Mouse (Mus musculus): ENCODE measurements around the gene Szrd1. TPM values are rescaled to one million over a fixed set of nuclear protein-coding genes. Genes with fewer than 3 reads are reported as not detected.
A peak's percentile ranks its signal among the peaks of the same experiment; 100 is the strongest.

The Szrd1 gene
- polyA plus RNA-seq, 1 experiment = 29.9 TPM

- 93% methylated on average over 11 of the region's 11 CpGs for WGBS
- DNase-seq = no peak
- no peak for TF ChIP-seq POLR2A (IDR thresholded peaks at IDR 0.05; ENCODE audit: borderline replicate concordance, insufficient read depth, low read length)
- TF ChIP-seq CTCF (IDR thresholded peaks at IDR 0.05; ENCODE audit: borderline replicate concordance, insufficient read depth, low read depth, low read length) = no peak
- Histone ChIP-seq H3K4me1 (ENCODE audit: control insufficient read depth, insufficient read depth, low read length) (peaks cover 22% of the 10 kb centered on the region), H3K27ac (ENCODE audit: insufficient read depth, low read length) (no peak overlapping the region), H3K27me3 (ENCODE audit: control insufficient read depth, insufficient read depth, low read length) (no peaks in the 10 kb centered on the region), H3K4me3 (replicated peaks; ENCODE audit: insufficient read depth, low read depth, low read length) (no peak overlapping the region)
Measured at GRCm38 (mm10) chr4:141072502-141072901, 67.1 kb downstream of the Szrd1 start.

- H3K4me3 ChIP-seq (replicated peaks; ENCODE audit: insufficient read depth, low read depth, low read length) = no peak overlapping the region
- 29% methylated on average over 4 of the region's 4 CpGs for WGBS
- H3K27ac ChIP-seq (ENCODE audit: insufficient read depth, low read length) = no peak overlapping the region
- DNase-seq = peak; percentile 68
- H3K27me3 ChIP-seq (ENCODE audit: control insufficient read depth, insufficient read depth, low read length) = no peaks in the 10 kb centered on the region
- TF ChIP-seq CTCF (IDR thresholded peaks at IDR 0.05; ENCODE audit: borderline replicate concordance, insufficient read depth, low read depth, low read length) = peak; percentile 86
- TF ChIP-seq POLR2A (IDR thresholded peaks at IDR 0.05; ENCODE audit: borderline replicate concordance, insufficient read depth, low read length) = no peak
- H3K4me1 ChIP-seq (ENCODE audit: control insufficient read depth, insufficient read depth, low read length) = peaks cover 39% of the 10 kb centered on the region
Measured at GRCm38 (mm10) chr4:141069731-141070130, 69.8 kb downstream of the Szrd1 start.

- no peak overlapping the region for H3K4me3 ChIP-seq (replicated peaks; ENCODE audit: insufficient read depth, low read depth, low read length)
- H3K27ac ChIP-seq (ENCODE audit: insufficient read depth, low read length) = no peak overlapping the region
- H3K27me3 ChIP-seq (ENCODE audit: control insufficient read depth, insufficient read depth, low read length) = no peaks in the 10 kb centered on the region
- TF ChIP-seq POLR2A (IDR thresholded peaks at IDR 0.05; ENCODE audit: borderline replicate concordance, insufficient read depth, low read length) (no peak), CTCF (IDR thresholded peaks at IDR 0.05; ENCODE audit: borderline replicate concordance, insufficient read depth, low read depth, low read length) (no peak)
- 89% methylated on average over 8 of the region's 8 CpGs for WGBS
- H3K4me1 ChIP-seq (ENCODE audit: control insufficient read depth, insufficient read depth, low read length) = peaks cover 35% of the 10 kb centered on the region
- DNase-seq = peak in 1 of 2 experiments; percentile 16
Measured at GRCm38 (mm10) chr4:141068655-141069054, 70.9 kb downstream of the Szrd1 start.

GRCm38 (mm10) chr4:141067516-141068046 lies 72.0 kb downstream of the Szrd1 start:
- H3K4me3 ChIP-seq (replicated peaks; ENCODE audit: insufficient read depth, low read depth, low read length) = no peak overlapping the region
- peak overlapping the region; percentile 39 for H3K27ac ChIP-seq (ENCODE audit: insufficient read depth, low read length)
- H3K27me3 ChIP-seq (ENCODE audit: control insufficient read depth, insufficient read depth, low read length) = no peaks in the 10 kb centered on the region
- peaks cover 30% of the 10 kb centered on the region for H3K4me1 ChIP-seq (ENCODE audit: control insufficient read depth, insufficient read depth, low read length)
- peak in 1 of 2 experiments; percentile 45 for DNase-seq
- 18% methylated on average over 9 of the region's 9 CpGs for WGBS
- TF ChIP-seq CTCF (IDR thresholded peaks at IDR 0.05; ENCODE audit: borderline replicate concordance, insufficient read depth, low read depth, low read length) (no peak), POLR2A (IDR thresholded peaks at IDR 0.05; ENCODE audit: borderline replicate concordance, insufficient read depth, low read length) (no peak)

DNA sequence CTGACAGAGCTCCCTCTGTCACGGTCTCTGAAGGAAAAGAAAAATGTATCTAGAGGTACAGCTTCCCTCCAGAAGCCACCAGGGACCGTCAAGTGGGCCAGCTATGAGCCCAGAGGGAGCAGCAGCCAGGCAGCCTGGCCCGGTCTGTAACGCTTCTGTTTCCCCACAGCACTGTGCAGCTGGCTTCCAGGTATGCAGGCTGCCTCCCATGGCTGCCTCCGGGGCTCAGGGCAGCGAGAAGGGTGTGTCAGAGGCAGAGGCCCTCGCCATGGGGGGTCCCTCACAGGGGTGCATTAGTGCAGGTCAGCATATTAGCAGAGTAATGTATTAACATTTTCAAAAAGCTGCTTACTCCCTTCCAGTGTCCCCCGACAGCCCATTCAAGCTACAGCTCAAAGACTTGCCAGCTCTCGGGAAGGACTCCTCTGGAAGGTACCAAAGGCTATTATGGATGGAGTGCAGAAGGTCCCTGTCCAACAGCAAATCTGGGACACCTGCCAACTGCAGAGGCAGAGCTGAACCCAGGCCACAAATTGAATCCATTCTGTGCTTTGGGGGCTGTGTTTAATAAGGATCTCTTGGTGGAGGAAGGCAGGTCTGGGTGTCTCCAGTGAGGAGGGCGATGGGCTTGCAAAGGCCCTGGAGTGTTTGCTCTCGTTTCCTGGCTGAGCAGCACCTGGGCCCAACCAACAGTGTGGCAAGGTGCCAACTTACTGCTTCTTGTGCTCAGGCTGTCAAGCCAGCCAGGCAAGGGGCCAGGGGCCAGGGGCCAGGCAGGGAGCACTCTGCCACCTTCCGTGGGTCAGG lies 72.7 kb downstream of the Szrd1 start:
- WGBS = 17% methylated on average over 12 of the region's 12 CpGs
- Histone ChIP-seq H3K27me3 (ENCODE audit: control insufficient read depth, insufficient read depth, low read length) (no peaks in the 10 kb centered on the region), H3K4me1 (ENCODE audit: control insufficient read depth, insufficient read depth, low read length) (peaks cover 30% of the 10 kb centered on the region), H3K27ac (ENCODE audit: insufficient read depth, low read length) (peak overlapping the region; percentile 78), H3K4me3 (replicated peaks; ENCODE audit: insufficient read depth, low read depth, low read length) (no peak overlapping the region)
- no peak for TF ChIP-seq POLR2A (IDR thresholded peaks at IDR 0.05; ENCODE audit: borderline replicate concordance, insufficient read depth, low read length)
- no peak for TF ChIP-seq CTCF (IDR thresholded peaks at IDR 0.05; ENCODE audit: borderline replicate concordance, insufficient read depth, low read depth, low read length)
- DNase-seq = peak; percentile 77 to 81

- peaks cover 30% of the 10 kb centered on the region for H3K4me1 ChIP-seq (ENCODE audit: control insufficient read depth, insufficient read depth, low read length)
- H3K4me3 ChIP-seq (replicated peaks; ENCODE audit: insufficient read depth, low read depth, low read length) = no peak overlapping the region
- peak; percentile 79 to 81 for DNase-seq
- TF ChIP-seq POLR2A (IDR thresholded peaks at IDR 0.05; ENCODE audit: borderline replicate concordance, insufficient read depth, low read length) (no peak), CTCF (IDR thresholded peaks at IDR 0.05; ENCODE audit: borderline replicate concordance, insufficient read depth, low read depth, low read length) (peak; percentile 99)
- 6% methylated on average over 8 of the region's 8 CpGs for WGBS
- no peaks in the 10 kb centered on the region for H3K27me3 ChIP-seq (ENCODE audit: control insufficient read depth, insufficient read depth, low read length)
- no peak overlapping the region for H3K27ac ChIP-seq (ENCODE audit: insufficient read depth, low read length)
Measured at GRCm38 (mm10) chr4:141065123-141065522, 74.5 kb downstream of the Szrd1 start.

GRCm38 (mm10) chr4:141064104-141064659 lies 75.4 kb downstream of the Szrd1 start:
- WGBS = 86% methylated on average over 4 of the region's 4 CpGs
- no peak for DNase-seq
- TF ChIP-seq CTCF (IDR thresholded peaks at IDR 0.05; ENCODE audit: borderline replicate concordance, insufficient read depth, low read depth, low read length) (no peak), POLR2A (IDR thresholded peaks at IDR 0.05; ENCODE audit: borderline replicate concordance, insufficient read depth, low read length) (no peak)
- Histone ChIP-seq H3K27ac (ENCODE audit: insufficient read depth, low read length) (no peak overlapping the region), H3K4me3 (replicated peaks; ENCODE audit: insufficient read depth, low read depth, low read length) (no peak overlapping the region), H3K27me3 (ENCODE audit: control insufficient read depth, insufficient read depth, low read length) (no peaks in the 10 kb centered on the region), H3K4me1 (ENCODE audit: control insufficient read depth, insufficient read depth, low read length) (peaks cover 29% of the 10 kb centered on the region)

Other genes starting within 250 kb of the Szrd1 start
- 22.2 and 25.2 TPM in 2 replicates for gene Padi2, start 233.4 kb downstream of the Szrd1 start, polyA plus RNA-seq (2012; rRNA removed)
- gene Sdhb, start 178.6 kb downstream of the Szrd1 start, polyA plus RNA-seq (2012; rRNA removed) = 320 and 325 TPM in 2 replicates
- 194 and 198 TPM in 2 replicates for gene Atp13a2, start 152.9 kb downstream of the Szrd1 start, polyA plus RNA-seq (2012; rRNA removed)
- gene Mfap2, start 129.4 kb downstream of the Szrd1 start, polyA plus RNA-seq (2012; rRNA removed) = 3.1 and 3.4 TPM in 2 replicates
- gene Crocc, start 79.2 kb downstream of the Szrd1 start, polyA plus RNA-seq (2012; rRNA removed) = 39.4 and 41.3 TPM in 2 replicates
- 66.3 and 68.7 TPM in 2 replicates for gene Necap2, start 61.4 kb downstream of the Szrd1 start, polyA plus RNA-seq (2012; rRNA removed)
- 0.21 and 0.48 TPM in 2 replicates for gene Spata21, start 51.4 kb downstream of the Szrd1 start, polyA plus RNA-seq (2012; rRNA removed)
- 21.1 and 21.5 TPM in 2 replicates for gene Fbxo42, start 8.1 kb upstream of the Szrd1 start, polyA plus RNA-seq (2012; rRNA removed)
- 4.7 and 6.8 TPM in 2 replicates for gene Rsg1, start 74.2 kb upstream of the Szrd1 start, polyA plus RNA-seq (2012; rRNA removed)
- 14.0 and 15.0 TPM in 2 replicates for gene Arhgef19, start 99.7 kb upstream of the Szrd1 start, polyA plus RNA-seq (2012; rRNA removed)
- gene Epha2, start 161.5 kb upstream of the Szrd1 start, polyA plus RNA-seq (2012; rRNA removed) = 1.9 and 2.0 TPM in 2 replicates
- 17.9 and 18.2 TPM in 2 replicates for gene Fam131c, start 228.4 kb upstream of the Szrd1 start, polyA plus RNA-seq (2012; rRNA removed)

Data from cerebellum, adult 2 months (tissue).